Mouse (Mus musculus) CD4-positive, CD25-positive, alpha-beta regulatory T cell (primary cell): ENCODE results near the gene Slc24a2. TPM values are rescaled to one million over a fixed set of nuclear protein-coding genes. Genes with fewer than 3 reads are reported as not detected.

Experiments
- polyA plus RNA-seq: library from polyadenylated mRNA; unstranded; fragments of 100-300 nt; shearing (Covaris generic); gene quantifications from one replicate; pipeline ENCODE4 v1.2.1, GENCODE M21; 2017

Slc24a2 gene
- not detected for polyA plus RNA-seq

DNA sequence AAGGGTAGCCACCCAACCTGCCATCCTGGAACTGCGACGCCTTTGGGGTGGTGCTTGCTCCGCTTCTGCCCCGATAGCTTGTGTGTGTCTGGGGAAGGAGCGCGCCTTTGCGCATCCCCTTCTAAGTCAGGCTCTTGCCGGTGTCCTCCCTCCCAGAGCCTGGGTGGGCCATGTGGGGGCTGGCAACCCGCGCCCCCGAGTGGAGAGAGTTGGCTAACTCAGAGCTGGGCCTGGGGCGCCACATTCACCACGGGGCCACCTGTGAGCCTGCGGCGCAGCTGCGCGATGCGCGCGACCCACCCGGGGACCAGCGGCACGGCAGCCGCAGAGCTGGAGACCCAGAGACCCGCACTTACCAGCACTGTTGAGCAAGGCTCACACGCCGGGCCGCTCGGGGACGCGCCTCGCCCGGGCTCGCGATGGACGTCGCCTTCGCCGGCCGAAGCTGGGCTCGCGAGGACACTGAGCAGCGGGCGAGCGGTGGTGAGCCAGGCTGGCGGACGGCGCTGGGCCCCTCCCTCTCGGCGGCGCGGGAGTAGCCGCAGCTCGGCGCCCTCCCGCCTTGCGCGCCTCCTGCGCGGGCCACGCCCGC, at the start of gene Slc24a2:
TSS of gene Slc24a2 (minus strand) at position 518 of the 592 bp plus-strand sequence.

